Mouse (Mus musculus) cerebellum, adult 18-20 months (tissue): ENCODE measurements around the gene Pard3b.

Experiments used
- DNase-seq, 2 experiments: peaks; one replicate each; pipeline ENCODE4 v3.0.0; 2021

Gene Pard3b

DNA sequence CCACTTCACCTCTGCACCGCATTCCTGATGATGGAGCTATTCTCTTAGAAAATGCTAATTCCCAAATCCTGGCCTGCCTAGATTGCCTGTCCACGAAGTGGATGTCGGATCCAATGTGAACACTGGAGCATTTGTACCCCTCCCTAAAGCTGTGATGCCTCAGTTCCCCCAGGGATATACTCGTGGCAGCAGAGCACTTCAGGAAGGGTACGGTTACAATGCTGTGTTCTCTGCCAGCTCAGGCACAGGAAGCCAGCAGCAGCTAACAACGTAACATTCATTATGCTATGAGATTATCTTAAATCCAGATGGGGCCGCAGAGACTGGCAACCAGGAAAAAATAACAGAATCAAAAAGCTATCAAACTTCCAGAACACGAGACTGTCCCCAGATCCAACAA is 766.4 kb downstream of the Pard3b start:
- no peak for DNase-seq

DNA sequence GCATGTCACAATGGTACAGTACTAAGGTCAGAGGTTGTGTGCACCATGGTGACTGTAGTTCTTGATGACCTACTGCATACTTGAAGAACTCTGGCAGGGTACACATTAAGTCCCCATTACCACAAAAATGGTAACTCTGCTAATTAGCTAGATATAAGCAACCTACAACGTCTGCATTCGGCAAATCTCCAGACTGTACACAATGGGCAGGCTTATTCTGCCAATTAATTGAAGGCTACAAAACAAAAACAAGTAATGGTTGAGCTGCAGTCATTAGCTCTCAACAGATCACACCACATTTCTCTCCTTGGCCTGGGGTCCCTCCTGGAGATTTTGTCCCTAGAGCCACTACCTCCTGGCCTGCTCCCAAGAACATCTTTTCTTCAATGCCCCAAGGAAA is 772.7 kb downstream of the Pard3b start:
- no peak for DNase-seq

DNA sequence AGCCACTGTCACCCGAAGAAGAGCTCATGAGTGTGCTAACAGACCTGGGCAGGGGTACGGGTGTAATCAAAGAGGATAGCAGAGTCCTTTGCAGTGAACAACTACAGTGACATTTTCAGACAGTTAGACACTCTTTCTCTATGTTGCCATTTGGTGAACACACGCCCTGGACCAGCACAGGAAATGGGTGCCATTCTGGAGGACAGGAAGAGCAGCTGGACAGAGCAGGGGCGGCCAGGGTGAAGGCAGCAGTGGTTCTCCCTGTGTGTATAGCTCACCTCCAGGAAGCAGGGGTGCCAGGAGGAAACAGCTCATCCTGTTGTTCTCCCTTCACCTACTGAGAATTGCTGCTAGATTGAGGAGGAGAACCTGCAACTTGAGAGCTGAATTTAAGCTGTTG is 773.4 kb downstream of the Pard3b start:
- DNase-seq: no peak

DNA sequence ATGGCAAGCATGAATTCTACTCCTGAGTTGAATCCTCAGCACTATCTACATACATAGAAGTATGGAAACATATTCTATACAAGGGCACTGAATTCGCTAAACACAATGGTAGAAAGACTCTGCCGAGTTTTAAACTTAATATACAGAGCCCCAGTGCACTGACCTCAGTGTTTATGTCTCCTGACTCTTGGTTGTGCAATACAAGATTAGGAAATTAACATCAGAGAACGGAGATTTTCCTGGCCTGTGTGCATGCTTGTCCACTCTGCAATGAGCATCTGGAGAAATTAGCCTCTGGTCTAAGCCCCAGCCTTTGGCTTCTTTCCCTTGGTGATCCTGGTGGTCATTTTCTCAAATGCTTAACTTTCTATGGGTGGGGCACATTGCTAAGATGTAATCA is 774.4 kb downstream of the Pard3b start:
- no peak for DNase-seq

DNA sequence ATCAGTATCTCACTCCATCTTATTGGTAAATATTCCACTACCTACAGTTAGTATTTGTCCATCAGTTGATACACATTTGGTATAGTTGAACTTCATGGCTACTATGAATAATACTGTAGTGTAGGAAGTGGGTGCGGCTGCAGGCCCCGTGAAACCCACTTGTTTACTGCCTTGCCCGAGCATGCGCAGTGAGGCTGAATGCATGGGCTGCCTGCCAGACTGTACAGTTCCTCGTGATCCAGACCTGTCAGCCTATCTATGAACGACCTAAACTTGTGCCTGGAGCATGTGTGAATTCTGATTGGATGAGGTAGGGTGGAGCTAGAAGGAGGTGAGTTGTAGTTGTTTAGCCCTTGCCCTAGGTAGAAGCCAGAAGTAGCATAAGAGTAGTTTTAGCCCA is 775.9 kb downstream of the Pard3b start:
- no peak for DNase-seq

DNA sequence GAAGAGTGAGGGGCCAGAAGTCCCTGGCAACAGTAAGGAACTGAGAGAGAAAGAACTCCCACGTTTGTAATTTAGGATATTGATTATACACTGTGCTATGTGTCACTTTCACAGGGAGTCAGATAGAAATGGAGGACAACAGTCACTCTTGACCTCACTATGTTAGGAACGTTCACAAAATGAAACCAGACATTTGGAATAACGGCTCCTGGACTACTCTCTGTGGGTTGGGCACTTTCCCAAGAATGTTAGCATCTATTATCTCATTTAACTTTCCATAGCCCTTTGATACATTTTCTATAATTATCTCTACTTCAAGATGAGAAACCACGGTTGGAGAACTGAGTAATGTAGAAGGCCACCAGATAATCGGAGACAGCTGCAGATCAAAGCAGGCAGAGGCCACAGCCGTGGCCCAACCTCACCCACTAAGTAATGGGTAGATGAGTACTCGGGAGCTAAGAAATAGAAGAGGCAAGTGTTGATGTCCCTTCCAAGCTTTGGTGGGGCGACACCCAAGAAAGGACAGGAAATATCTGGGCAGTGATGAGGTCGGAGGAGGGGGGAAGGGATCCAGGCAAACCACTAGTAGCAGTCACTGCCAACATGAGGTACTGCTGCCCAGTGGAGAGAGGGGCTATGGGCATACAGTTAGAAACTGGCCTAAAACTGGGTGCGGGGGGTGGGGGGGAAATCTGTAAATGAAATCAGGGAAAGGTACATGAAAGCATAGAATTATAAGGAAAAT is 778.2 kb downstream of the Pard3b start:
- no peak for DNase-seq

DNA sequence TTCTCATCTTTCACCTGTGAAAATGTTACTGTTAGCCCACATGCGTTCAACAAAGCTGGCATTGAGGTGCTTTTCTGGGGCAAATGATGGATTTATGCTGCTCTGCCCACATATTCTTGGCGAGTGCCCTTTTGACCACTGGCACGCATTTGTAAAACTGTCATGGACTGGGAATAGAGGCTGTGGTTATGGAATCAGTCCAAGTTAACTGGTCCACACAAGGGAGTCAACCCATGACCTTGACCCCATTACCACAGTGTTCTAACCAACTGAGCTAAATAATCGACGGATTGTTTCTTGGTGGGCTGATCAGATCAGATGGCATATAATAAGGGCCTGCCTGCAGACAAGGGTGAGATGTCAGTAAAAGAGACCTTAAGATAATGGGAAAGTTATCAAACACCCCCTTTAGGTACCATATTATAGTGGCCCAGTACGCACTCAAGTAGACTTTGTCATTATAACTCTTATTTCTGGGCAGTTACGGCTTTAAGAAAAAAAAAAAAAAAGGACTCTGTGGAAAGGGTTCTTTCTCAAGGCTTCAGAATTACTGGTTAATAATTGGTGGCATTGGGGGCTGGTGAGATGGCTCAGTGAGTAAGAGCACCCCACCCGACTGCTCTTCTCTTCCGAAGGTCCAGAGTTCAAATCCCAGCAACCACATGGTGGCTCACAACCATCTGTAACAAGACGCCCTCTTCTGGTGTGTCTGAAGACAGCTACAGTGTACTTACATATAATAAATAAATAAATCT is 784.4 kb downstream of the Pard3b start:
- DNase-seq: no peak

DNA sequence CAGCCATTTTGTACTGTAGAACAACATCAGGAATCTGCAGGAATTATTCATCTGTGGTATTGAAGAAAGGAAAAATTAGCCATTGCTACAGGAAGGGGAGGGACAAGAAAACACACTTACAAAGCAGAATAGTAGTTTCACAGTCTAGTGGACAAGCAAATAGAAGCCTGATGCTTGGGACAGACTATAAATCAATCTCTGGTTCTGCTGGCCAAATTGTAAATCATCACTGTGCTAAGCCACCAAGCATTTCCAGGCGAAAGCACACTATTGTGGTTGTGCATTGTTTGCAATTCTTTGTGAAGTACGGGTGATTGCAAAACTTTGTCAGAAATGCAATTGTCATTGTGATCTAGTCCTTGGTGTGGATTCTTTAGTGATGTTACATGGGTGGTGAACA is 786.7 kb downstream of the Pard3b start:
- no peak for DNase-seq

DNA sequence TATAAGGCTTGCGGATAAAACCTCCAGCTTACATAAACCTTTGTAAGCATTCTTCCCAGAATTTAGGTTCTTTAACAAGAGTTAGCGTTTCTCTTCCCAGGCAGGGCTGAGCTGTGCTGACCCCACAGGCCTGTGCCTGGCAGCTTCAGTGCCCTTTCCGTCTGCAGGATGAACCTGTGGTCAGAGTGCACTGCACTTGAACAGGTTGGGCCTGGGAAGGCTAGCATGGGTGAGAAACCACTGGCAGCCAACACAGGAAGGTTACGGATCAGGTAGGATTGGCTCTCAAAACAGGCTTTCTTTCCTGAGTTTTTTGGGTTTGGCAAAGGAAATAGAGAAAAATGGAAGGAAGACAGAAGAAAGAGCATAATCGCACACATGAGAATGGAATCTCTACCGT is 790.1 kb downstream of the Pard3b start:
- DNase-seq: no peak

DNA sequence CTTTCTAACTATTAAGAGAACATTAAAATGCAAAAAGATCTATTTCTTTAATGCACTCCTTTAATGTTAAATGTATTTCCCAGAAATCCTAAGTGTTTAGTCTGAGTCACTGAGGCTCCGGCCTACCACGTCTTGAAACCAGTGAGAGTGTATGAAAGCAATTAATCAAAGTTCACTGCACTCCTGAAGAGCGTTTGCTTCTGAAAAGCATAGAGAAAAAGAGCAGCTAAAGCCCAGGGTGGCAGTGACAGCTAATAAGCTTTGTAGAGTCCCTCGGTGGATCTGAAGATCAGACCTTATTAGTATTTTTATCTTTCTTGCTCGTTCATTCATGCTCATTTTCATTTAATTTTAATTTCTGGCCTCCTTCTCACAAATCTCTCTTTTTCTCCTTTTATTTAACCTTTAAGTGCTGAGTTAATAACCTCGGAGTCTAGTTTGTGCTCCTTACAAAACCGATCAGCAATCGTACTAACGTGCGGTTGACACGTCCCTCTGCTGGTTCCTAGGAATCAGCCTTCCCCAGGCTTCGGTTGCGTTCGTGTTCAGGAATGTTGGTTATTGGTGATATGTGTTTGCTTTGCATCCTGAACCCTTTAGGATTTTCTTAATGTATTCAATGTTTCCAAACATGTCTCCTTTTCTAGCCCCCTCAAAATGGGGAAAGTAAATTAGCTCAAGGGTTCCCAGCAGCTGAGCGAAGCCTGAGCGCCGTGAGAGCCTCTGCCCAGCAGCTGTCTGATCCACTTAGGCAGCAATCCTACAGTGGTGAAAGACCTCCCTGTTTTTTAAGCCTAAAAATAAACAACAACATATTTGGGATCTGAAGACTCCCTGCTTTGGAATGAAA is 790.9 kb downstream of the Pard3b start:
- DNase-seq: no peak

DNA sequence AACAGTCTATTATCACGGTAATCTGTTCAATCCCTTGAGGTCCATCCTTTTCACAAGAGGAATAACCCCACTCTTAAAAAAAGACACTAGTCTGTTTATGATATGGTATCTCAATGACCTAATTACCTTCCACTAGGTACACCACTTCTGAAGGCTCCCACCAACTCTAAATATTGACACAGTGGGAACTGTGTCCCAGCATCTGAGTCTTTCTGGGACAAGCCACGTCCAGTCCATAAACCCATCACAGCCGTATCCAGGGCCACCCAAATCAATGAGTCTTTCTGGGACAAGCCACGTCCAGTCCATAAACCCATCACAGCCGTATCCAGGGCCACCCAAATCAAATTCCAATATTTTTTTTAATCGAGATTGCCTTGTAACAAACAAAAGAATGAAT is 792.4 kb downstream of the Pard3b start:
- no peak for DNase-seq

DNA sequence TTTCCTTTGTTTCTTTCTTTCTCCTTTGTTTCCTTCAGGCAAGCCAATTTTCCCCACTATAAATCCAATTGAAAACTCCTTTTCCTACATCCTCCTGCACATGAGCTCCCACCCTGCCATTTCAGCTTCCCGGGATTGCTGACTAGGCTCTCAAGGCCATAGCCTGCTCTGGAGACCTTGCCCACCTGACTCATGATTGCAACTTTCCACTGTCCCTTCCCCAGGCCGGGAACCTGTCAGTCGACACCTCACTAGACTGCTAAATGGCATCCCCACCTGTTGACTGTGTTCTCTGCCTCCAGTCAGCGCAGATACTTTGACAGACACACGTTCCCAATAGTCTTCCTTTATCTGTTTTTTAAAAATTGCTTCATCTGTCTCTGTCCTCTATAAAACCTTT is 795.3 kb downstream of the Pard3b start:
- no peak for DNase-seq

DNA sequence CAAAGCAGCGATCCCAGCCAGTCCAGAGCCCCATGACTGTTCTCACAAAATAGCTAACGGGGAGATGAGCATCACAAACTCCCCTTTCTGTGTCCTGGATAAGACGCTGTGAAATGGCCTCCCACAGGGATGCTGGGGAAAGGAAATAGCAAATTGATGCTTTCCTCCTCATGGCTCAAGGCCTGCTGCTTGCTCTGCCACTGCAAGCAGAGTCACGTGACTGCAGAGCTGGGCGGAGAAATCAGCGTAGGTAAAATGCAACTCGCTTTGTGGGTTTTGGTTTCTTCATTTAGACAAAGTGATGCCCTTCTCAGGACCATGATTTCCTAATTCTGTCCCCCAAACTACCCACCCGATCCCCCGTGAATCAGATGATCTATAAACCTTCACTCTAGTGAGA is 797.2 kb downstream of the Pard3b start:
- DNase-seq: no peak

DNA sequence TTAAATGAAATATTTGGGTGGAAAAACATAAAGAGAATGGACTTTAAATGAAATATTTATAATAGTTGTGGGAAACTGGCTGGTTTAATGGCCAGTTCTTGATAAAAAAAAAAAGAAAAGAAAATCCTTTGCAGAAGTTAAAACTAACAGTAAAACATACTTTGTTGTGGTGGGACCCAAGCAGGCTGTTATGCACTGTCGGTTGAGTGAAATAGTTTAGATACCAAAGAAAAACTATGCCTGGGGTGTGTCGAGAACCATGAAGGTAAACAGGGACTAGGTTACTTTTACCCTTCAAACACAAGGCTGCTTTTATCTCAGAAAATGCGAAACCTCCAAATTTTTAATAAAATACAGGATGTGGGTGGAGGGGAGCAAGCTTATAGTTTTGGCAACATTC is 797.7 kb downstream of the Pard3b start:
- DNase-seq: no peak

DNA sequence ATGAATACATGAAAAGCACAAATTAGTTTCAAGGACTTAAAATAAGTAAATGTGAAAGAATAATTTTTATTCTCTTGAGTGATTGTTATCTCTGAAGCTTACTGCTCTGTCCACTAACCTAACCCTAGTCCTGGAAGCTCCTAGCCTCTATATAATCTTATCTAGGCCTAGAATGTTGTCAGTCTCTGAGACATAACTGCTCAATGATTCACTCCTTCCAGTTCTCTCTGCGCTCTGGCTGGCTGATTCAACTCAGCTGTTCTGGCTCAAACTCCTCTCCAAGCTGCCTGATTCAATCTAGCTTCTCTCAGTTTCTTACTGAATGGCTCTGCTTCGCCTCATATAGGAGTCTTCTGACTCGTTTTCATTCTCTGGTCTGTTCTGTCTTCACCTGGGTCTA is 798.9 kb downstream of the Pard3b start:
- DNase-seq: no peak

DNA sequence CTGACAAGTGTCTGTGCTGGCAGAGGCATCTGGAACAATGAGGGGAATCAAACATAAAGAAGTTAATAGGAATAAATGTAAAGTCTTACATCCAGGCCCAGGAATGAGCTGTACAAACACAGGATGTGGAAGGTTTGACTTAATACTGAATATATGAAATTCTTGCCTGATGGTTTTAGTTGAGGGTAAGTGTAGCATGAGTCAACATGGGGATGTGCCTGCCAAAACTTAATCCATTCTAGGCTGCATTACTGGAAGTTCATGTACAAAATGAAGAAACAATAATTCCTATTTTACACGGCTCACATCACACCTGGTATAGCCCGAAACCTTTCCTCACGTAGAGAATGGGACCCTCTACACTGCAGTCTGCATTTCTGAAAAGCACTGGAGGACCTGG is 805.8 kb downstream of the Pard3b start:
- no peak for DNase-seq

DNA sequence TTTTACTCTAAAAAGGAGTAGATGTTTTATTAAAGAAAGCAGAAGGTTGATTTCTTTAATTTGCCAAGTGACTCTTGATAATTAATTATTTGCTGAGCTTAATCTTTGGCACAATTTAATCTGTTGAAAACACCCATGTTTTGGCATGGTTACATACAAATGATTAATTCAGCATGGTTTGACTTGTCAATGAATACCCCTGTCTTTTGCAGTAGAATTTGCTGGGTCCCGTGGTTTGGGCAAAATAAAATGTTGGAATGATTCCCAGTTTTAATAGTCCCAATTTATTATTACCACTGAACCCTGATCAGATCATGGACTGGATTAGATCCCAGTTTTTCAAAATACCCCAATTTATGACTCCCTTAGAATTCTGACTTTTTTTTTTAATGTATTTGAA is 808.2 kb downstream of the Pard3b start:
- DNase-seq: no peak

DNA sequence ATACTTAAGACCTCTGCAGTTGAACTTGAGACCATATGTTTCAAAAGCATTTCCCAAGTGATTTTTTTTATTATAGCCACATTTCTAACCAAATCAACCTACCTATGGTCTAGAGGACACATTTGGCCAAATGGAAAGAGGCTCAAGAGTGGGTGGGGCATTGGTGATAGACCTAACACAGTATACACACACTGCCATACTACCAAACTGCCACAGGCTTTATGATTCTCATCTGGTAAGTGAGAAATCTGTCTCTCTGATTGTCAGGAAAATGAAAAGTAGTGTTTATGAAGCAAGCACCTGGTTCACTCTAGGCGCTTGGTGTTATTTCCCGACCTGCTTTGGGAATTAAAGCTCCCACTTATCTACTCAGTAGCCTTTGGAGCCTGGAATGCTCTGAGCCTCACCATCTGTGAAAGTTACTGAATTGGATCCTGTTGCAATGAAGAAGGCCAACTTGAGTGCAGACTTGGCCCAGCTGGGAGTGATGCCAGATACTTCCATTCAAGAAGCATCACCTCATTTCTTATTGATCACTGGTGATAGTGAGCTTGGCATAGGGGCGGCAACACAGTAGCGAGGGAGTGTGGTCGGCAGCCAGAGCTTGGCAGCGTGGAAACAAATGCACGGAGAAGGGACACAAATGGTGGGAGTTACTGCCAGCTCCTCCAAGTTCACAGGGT is 810.7 kb downstream of the Pard3b start:
- DNase-seq: no peak

DNA sequence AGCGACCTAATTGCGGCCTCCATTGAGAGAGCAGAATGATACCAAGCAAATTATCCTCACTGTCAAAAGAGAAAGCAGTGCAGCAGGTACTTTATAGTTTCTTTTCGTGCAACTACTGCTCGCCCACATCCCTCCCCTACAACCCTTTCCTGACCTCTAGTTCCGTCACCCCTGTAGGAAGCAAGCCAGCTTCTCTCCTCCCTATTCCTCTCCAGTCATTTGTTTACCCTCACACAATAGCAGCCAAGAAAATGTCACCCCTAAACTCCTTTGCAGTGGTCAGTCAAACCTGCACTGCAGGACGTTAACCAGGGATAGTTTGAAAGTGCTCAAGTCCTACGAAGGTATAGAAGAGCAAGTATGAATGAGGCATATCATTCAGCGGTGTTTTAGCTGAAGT is 826.9 kb downstream of the Pard3b start:
- no peak for DNase-seq

DNA sequence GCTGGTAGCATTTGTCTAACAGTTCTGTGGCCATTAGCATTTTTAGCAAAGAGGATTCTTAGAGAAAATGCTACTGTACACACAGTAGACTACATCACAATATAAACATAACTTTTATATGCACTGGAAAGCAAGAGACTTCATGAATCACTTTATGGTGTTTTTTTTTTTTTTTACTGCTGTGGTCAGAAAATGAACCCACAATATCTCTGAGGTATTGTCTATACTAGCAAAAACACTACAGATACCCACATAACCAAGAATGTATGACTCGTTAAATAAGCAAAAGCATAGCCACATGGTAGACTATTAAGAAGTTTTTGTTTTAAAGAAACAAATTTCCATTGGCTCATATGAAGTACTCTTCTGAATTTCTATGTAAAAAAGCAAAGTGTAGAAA is 827.9 kb downstream of the Pard3b start:
- no peak for DNase-seq

DNA sequence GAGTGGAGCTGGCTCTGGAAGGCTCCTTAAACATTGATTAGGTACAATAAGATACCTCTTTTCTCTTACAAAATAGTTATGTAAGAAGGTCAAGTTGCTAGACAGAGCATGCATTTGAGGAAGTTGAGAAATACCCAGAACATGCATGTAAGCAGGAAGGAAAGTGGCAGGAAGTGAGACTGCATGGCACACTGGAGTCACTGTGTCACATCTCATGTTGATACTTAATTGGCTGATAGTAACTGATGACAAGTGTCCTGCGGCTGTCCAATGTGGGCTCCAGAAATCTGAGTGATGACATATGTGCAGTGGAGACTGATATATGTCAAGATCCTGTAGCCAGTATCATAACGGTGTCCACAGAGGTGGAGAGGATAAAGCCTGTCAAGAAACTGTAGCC is 844.4 kb downstream of the Pard3b start:
- no peak for DNase-seq

DNA sequence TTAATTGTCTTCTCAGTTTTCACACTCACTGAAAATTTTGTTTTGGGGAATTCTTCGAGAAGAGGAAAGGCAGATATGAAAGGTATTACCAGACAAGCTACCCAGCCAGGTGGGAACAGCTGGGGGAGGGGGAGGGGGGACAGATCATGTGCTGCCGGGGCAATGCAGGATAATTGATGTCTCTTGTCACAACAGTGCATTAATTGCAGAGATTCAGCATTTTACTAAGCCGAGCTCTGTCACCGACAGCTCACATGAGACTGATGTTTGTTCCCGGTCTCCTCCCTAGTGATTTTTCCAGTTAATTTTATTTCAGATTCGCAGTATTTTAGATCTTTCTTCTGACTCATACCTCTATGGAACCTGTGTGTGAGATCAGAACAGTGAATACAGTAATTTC is 850.2 kb downstream of the Pard3b start:
- no peak for DNase-seq

DNA sequence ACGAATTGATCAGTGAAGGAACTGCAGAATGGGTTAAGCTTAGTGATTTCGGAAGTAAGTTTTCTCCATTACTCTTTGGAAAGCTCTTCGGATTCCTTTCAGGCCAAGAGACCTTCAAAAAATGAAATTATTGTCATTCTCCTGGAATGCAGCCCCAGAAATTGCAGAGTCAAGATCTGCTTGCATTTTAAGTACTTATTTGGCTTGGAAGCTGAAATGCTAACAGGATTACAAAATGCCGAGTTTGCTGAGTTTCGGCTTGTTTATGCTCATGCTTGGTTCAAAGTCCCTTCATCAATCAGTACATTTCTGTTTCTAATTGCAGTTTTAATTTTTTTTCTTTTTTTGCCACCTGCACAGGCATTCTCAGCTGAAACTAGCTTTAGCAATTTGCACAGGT is 860.5 kb downstream of the Pard3b start:
- no peak for DNase-seq
